Mouse (Mus musculus) kidney, embryonic 15.5 days (tissue): Measurements from ENCODE around the gene Bcl11a. TPM values are rescaled to one million over a fixed set of nuclear protein-coding genes. Genes with fewer than 3 reads are reported as not detected.
"Not testable (repeated sequence)": the region's sequence is repeated elsewhere in the genome, so short reads cannot be mapped to it uniquely, and the experiment has no call there.

Experiments used
- ATAC-seq: fragments of 200-750 bp; cut with Nextera tagmentation; replicated peaks from 2 replicates; pipeline ENCODE4 v1.8.0; 2017; ENCODE audit warnings: moderate TSS enrichment; ENCODE audit not compliant: low FRiP score
- H3K27ac ChIP-seq: fragments of 300-500 bp; sonication (generic); 2 replicates; pipeline ENCODE4 v1.5.1; 2015; ENCODE audit warnings: mild to moderate bottlenecking, inconsistent platforms
- H3K27me3 ChIP-seq: fragments of 300-500 bp; sonication (generic); 2 replicates; pipeline ENCODE4 v1.6.1; 2015; ENCODE audit warnings: inconsistent platforms
- H3K36me3 ChIP-seq: fragments of 300-500 bp; sonication (generic); 2 replicates; pipeline ENCODE4 v1.6.1; 2015; ENCODE audit warnings: inconsistent platforms
- H3K4me1 ChIP-seq: fragments of 300-500 bp; sonication (generic); 2 replicates; pipeline ENCODE4 v1.6.1; 2015; ENCODE audit warnings: inconsistent platforms
- H3K4me2 ChIP-seq: fragments of 300-500 bp; sonication (generic); 2 replicates; pipeline ENCODE4 v1.6.1; 2015; ENCODE audit warnings: moderate library complexity, mild to moderate bottlenecking, inconsistent platforms
- H3K4me3 ChIP-seq: fragments of 300-500 bp; sonication (generic); replicated peaks from 2 replicates; pipeline ENCODE4 v1.5.1; 2015; ENCODE audit warnings: mild to moderate bottlenecking, inconsistent platforms
- H3K9ac ChIP-seq: fragments of 300-500 bp; sonication (generic); 2 replicates; pipeline ENCODE4 v1.6.1; 2015; ENCODE audit warnings: mild to moderate bottlenecking, inconsistent platforms
- H3K9me3 ChIP-seq: fragments of 300-500 bp; sonication (generic); replicated peaks from 2 replicates; pipeline ENCODE4 v1.6.1; 2016; ENCODE audit warnings: inconsistent platforms
- WGBS: fragments of 180-500 bp; shearing (Covaris S2); methylation state at CpG from one replicate; pipeline ENCODE4 v1.1.7; 2015; ENCODE audit warnings: mixed read lengths; 5-methylcytosine and 5-hydroxymethylcytosine counted together
- polyA plus RNA-seq: library from polyadenylated mRNA; unstranded; fragments of >200 nt; fragmentation: Nextera tagmentation; extraction: Ambion mirVana; gene quantifications from 2 replicates; pipeline ENCODE4 v1.2.1, GENCODE M21; 2015

The Bcl11a gene
- polyA plus RNA-seq, 1 experiment from 2014 or later, result 3.6 TPM

DNA sequence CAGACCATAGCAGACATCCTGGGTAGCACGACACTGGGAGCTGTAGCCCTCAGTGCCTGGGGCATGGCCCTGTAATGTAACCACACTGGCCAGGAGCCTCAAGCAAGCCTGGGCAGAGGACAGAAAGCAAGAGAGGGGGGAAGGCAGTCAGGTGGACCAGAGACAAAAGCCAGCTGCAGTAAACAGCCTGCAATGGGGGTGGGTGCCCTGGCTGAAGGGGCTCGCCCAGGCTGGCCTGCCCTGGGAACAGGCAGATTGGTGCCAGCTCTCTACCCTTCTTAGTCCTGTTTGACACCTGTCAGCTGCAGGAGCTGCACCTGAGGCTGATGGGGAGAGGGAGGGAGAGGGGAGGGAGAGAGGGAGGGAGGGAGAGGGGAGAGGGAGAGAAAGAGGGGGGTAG is 50.1 kb downstream of the Bcl11a start:
- WGBS, result 49% methylated on average over 2 of the region's 2 CpGs
- 0 out of 2 replicates have a peak, but pooled peaks cover 5% of the 10 kb centered on the region for H3K4me1 ChIP-seq
- H3K27ac ChIP-seq, result no peak overlapping the region
- H3K4me2 ChIP-seq, result no peak overlapping the region
- no peaks in the 10 kb centered on the region for H3K36me3 ChIP-seq
- H3K4me3 ChIP-seq, result no peak overlapping the region
- H3K9ac ChIP-seq, result no peak overlapping the region
- H3K27me3 ChIP-seq, result no peaks in the 10 kb centered on the region
- H3K9me3 ChIP-seq, result no peaks in the 10 kb centered on the region
- no peak for ATAC-seq

DNA sequence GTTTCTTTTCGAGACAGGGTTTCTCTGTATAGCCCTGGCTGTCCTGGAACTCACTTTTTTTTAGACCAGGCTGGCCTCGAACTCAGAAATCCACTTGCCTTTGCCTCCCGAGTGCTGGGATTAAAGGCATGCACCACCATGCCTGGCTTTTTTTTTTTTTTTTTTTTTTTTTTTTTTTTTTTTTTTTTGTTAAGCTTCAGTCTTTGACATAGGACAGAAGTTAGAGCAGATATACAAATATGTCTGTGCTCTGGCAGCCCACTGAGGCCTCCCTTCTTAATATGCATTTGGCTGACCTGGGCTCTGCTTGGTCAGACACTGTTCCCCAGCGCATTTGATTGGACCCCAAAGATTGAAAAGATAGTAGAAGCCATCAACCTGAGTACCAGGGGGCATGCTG is 51.0 kb downstream of the Bcl11a start:
- not testable (repeated sequence) for H3K27ac ChIP-seq, ATAC-seq, H3K4me2 ChIP-seq, H3K9me3 ChIP-seq, H3K4me1 ChIP-seq, H3K36me3 ChIP-seq, H3K4me3 ChIP-seq, H3K9ac ChIP-seq, H3K27me3 ChIP-seq
- WGBS, result 80% methylated on average over 4 of the region's 4 CpGs

DNA sequence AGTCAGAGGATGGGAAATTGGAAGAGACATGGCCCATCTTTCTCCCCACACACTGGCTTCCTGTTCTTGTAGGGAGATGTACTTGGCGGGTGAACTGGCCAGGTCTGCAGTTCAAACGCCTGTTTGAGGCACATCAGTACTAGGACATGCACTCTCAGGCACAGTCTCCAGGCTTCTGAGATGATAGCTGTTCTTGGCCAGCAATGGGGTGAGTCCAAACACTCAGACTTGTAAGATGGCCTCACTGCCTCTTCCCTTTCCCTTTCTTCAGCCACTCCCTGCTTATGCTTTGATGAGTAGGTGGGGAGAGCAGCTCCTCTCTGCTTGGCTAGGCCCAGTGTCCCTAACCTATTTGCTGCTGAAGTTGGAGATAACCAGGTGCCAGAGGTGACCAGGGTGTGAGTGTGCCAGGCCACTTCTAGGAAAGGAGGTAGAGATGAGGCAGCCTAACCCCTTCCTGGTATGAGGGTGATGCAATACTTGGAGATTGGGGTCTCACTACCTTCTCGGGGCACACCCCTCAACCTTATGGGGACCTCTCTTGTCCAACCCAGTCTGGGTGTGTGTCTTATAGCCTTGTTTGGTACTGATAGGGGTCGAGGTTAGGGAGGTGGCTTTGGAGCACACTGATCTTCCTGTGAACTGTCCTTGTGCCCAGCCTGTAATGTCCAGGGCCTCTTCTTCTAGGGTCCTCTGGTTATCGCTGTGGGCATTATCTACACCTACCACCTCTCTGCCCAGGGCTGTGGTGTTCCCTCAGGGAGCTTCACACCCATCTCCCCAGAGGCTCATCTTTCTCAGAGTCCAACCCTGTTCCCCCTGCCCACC is 51.7 kb downstream of the Bcl11a start:
- Histone ChIP-seq H3K4me2 (no peak overlapping the region), H3K27ac (no peak overlapping the region), H3K9ac (no peak overlapping the region), H3K4me3 (no peak overlapping the region), H3K27me3 (no peaks in the 10 kb centered on the region), H3K36me3 (no peaks in the 10 kb centered on the region), H3K9me3 (no peaks in the 10 kb centered on the region), H3K4me1 (0 out of 2 replicates have a peak, but pooled peaks cover 5% of the 10 kb centered on the region)
- 92% methylated on average over 5 of the region's 5 CpGs for WGBS
- ATAC-seq, result 0 out of 2 replicates have a peak, but pooled peaks have one; percentile 38

DNA sequence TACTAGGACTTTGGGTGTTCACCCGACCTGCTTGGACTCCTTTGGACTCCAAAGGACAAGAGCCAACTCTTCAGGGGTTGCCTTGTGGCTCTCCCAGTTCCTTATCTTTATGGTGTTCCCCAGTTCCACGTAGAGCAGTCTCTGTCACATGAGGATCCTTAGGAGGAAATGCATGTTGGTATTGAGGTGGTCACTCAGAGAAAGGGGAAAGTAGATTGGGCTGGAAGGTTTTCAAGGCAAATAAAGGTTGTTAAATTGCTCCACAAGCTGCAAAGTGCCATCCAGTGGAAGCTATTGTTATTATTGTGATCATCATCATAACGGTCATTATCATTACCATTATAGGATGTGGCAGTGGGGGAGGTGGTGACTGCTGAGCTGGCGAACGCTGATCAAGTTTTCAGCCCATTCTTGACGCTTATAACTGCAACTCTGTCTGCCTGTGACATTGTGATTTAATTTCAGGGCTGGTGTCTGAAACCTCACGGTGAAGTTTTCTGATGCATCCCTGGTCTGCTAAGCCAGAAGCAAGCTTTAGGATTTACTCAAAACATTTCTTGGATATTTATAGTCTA is 52.4 kb downstream of the Bcl11a start:
- Histone ChIP-seq H3K36me3 (no peaks in the 10 kb centered on the region), H3K27ac (no peak overlapping the region), H3K4me3 (no peak overlapping the region), H3K27me3 (no peaks in the 10 kb centered on the region), H3K4me2 (no peak overlapping the region), H3K9ac (no peak overlapping the region), H3K4me1 (0 out of 2 replicates have a peak, but pooled peaks cover 5% of the 10 kb centered on the region), H3K9me3 (no peaks in the 10 kb centered on the region)
- WGBS, result 76% methylated on average over 7 of the region's 7 CpGs
- no peak for ATAC-seq

DNA sequence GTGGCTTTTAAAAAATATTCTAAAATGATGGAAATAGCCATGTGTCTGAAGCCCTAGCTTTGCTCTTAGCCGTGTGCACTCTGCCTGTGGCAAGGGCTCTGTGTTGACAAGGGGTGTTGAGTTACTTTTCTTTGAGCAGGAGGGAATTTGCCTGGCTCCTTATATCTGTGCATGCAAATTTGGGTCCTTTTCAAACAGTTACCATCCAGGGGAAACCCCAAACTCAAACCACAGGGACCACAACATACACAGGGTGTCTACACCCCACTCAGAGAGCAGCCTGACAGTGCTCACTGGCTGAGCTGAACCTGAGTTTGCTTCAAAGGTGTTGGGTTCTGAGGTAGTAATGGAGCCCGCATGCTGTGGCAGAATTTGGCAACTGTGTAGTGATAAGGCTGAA is 54.0 kb downstream of the Bcl11a start:
- WGBS, result 70% methylated on average over 2 of the region's 2 CpGs
- no peak for ATAC-seq
- Histone ChIP-seq H3K4me3 (no peak overlapping the region), H3K4me1 (0 out of 2 replicates have a peak, but pooled peaks cover 5% of the 10 kb centered on the region), H3K27ac (no peak overlapping the region), H3K36me3 (no peaks in the 10 kb centered on the region), H3K9ac (no peak overlapping the region), H3K27me3 (no peaks in the 10 kb centered on the region), H3K9me3 (no peaks in the 10 kb centered on the region), H3K4me2 (no peak overlapping the region)

DNA sequence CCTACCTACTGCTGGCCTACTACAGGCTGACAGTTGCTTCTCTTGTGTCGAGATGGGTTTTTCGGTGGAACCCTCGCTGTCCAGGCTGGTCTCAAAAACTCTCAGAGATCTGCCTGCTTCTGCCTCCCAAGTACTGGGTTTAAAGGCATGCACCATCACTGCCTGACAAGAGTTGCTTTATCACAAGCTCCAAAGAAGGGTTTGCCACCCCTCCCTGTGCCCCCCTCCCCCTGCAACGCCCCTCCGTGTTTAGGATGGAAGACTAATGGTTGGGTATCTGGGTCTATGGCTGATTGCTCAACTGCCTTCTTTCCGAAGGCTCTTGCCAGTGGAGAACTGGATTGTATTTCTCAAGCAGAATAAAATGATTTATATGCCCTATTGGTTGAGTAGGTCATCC is 54.5 kb downstream of the Bcl11a start:
- H3K4me2 ChIP-seq, result no peak overlapping the region
- no peak overlapping the region for H3K9ac ChIP-seq
- no peak overlapping the region for H3K27ac ChIP-seq
- H3K27me3 ChIP-seq, result no peaks in the 10 kb centered on the region
- no peak for ATAC-seq
- no peaks in the 10 kb centered on the region for H3K36me3 ChIP-seq
- H3K4me3 ChIP-seq, result no peak overlapping the region
- 89% methylated on average over 6 of the region's 6 CpGs for WGBS
- 0 out of 2 replicates have a peak, but pooled peaks cover 5% of the 10 kb centered on the region for H3K4me1 ChIP-seq
- no peaks in the 10 kb centered on the region for H3K9me3 ChIP-seq

DNA sequence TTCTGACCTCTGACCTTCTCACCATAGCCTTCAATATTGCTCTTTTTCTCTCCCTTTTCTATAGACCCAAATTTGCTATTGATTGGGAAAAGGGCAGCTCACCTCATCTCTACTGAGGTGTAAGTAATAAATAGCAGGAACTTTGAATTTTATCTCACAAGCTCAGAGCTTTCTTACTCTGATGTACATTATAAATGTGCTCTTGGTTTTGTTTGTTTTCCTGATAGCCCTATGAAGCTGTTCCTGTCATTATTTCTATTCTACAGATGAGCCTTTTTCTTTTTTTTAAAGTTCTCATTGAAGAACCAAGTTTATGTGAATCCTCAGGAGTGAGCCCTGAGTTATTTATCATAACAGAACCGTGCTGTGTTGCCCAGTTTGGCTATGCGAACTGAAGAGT is 55.0 kb downstream of the Bcl11a start:
- Histone ChIP-seq H3K9ac (no peak overlapping the region), H3K27ac (no peak overlapping the region), H3K9me3 (no peaks in the 10 kb centered on the region), H3K4me1 (0 out of 2 replicates have a peak, but pooled peaks cover 2% of the 10 kb centered on the region), H3K27me3 (no peaks in the 10 kb centered on the region), H3K4me2 (no peak overlapping the region), H3K36me3 (no peaks in the 10 kb centered on the region), H3K4me3 (no peak overlapping the region)
- ATAC-seq, result no peak
- WGBS, result 89% methylated on average over 2 of the region's 2 CpGs

DNA sequence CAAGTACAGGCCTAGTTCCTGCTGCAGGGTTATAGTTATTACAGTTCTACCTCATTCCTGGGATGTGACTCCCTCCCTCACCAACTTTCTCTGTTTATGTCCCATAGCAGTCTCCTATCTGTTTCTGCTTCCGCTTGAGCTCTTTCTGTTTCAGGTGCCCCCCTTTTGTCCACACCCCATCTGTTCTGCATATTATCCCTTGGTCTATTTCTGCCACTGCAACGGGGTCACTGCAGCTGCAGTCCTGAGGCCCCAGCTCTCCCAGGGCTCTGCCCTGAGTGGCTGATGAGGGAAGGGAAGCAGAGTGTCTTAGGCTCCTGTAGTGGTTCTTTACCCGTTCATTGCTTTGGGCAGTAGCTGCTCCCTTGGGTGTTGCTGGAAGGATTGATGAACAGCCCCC is 55.6 kb downstream of the Bcl11a start:
- Histone ChIP-seq H3K9me3 (no peaks in the 10 kb centered on the region), H3K4me1 (0 out of 2 replicates have a peak, but pooled peaks cover under 1% of the 10 kb centered on the region), H3K27ac (no peak overlapping the region), H3K4me2 (no peak overlapping the region), H3K9ac (no peak overlapping the region), H3K4me3 (no peak overlapping the region), H3K27me3 (no peaks in the 10 kb centered on the region), H3K36me3 (no peaks in the 10 kb centered on the region)
- no peak for ATAC-seq
- 81% methylated on average over 3 of the region's 3 CpGs for WGBS

GRCm38 (mm10) chr11:24133928-24134327 is 56.1 kb downstream of the Bcl11a start:
- no peaks in the 10 kb centered on the region for H3K36me3 ChIP-seq
- no peak for ATAC-seq
- H3K9ac ChIP-seq, result no peak overlapping the region
- no peaks in the 10 kb centered on the region for H3K27me3 ChIP-seq
- WGBS, result 89% methylated on average over 5 of the region's 5 CpGs
- H3K4me3 ChIP-seq, result no peak overlapping the region
- no peak overlapping the region for H3K27ac ChIP-seq
- no peak overlapping the region for H3K4me2 ChIP-seq
- no peaks in the 10 kb centered on the region for H3K9me3 ChIP-seq
- no peaks in the 10 kb centered on the region for H3K4me1 ChIP-seq

- no peak overlapping the region for H3K9ac ChIP-seq
- no peak overlapping the region for H3K4me3 ChIP-seq
- H3K4me2 ChIP-seq, result no peak overlapping the region
- H3K9me3 ChIP-seq, result peaks cover 5% of the 10 kb centered on the region; the same call in 1 of the 2 replicates
- no peaks in the 10 kb centered on the region for H3K4me1 ChIP-seq
- no peak for ATAC-seq
- 84% methylated on average over 2 of the region's 2 CpGs for WGBS
- H3K27ac ChIP-seq, result no peak overlapping the region
- H3K27me3 ChIP-seq, result no peaks in the 10 kb centered on the region
- H3K36me3 ChIP-seq, result no peaks in the 10 kb centered on the region
Observed at GRCm38 (mm10) chr11:24135244-24135643, 57.4 kb downstream of the Bcl11a start.

DNA sequence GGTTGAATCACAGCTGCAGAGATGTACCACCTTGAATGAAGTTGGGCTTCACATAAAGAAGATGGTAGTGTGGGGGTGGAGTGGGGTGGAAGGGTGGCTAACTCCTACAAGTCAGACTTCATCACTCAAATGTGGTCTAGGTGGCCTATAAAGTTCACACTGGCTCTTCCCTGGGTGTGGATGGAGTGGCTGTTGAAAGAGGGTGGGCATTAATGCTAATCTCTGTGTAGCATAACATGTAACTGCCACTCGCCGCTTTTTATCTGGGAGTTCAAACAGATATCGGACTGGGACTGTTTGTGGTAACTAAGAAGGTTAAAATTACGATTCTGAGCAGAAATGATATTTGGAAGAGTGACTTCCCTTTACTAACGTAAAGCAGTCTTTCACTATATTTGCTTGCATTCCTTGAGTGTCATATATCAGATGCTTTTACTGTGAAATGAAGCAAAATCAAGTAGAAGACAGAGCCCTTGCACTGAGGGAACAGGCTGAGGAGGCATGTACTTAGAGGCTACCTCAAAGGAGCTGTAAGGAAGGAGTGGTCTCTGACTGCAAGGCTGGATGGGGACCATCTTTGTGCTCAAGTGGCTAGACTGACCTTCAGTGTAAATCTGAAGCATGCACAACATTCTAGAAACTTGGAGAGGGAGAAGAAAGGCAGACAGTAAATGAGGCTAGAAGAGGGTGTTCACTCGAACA is 58.4 kb downstream of the Bcl11a start:
- no peaks in the 10 kb centered on the region for H3K36me3 ChIP-seq
- no peaks in the 10 kb centered on the region for H3K4me1 ChIP-seq
- no peak overlapping the region for H3K4me2 ChIP-seq
- no peak overlapping the region for H3K4me3 ChIP-seq
- H3K9ac ChIP-seq, result no peak overlapping the region
- no peaks in the 10 kb centered on the region for H3K27me3 ChIP-seq
- no peak for ATAC-seq
- H3K9me3 ChIP-seq, result peaks cover 5% of the 10 kb centered on the region; the same call in 1 of the 2 replicates
- WGBS, result 70% methylated on average over 6 of the region's 6 CpGs
- H3K27ac ChIP-seq, result no peak overlapping the region

- no peak for ATAC-seq
- H3K4me1 ChIP-seq, result no peaks in the 10 kb centered on the region
- WGBS, result 93% methylated on average over 2 of the region's 2 CpGs
- H3K9me3 ChIP-seq, result peaks cover 5% of the 10 kb centered on the region; the same call in 1 of the 2 replicates
- H3K4me2 ChIP-seq, result no peak overlapping the region
- no peak overlapping the region for H3K9ac ChIP-seq
- no peaks in the 10 kb centered on the region for H3K27me3 ChIP-seq
- H3K4me3 ChIP-seq, result no peak overlapping the region
- H3K27ac ChIP-seq, result no peak overlapping the region
- H3K36me3 ChIP-seq, result no peaks in the 10 kb centered on the region
Observed at GRCm38 (mm10) chr11:24137891-24138290, 60.0 kb downstream of the Bcl11a start.
